ENCODE assay signal across 8 mouse cellular contexts in genomic region chr1:152399790-152400555, GRCm38 (mm10). TPM values are rescaled to one million over a fixed set of nuclear protein-coding genes. Genes with fewer than 3 reads are reported as not detected.
DNase-seq lines count a peak whose midpoint lies in the region; ATAC-seq and TF ChIP-seq lines count a peak whose summit lies in the region.

Gene Colgalt2 (plus strand): TSS chr1:152399830.

- no peak within 1 kb of the TSS for H3K27ac ChIP-seq in embryonic facial prominence, embryonic 11.5 days (replicated peaks; ENCODE audit: low read depth, low read length)
- no peak within 1 kb of the TSS for H3K27ac ChIP-seq in intestine, postnatal 0 days (ENCODE audit: low read depth, low read length)
- H3K27ac ChIP-seq in limb, embryonic 12.5 days: peak within 1 kb of the TSS; percentile 53; the same call in 1 of the 2 replicates
- H3K27ac ChIP-seq in midbrain, embryonic 10.5 days (replicated peaks): peak within 1 kb of the TSS; percentile 87

- TF ChIP-seq CTCF in intestine, postnatal 0 days (IDR thresholded peaks at IDR 0.05; ENCODE audit: low read depth): 0 out of 2 replicates have a peak, but pooled peaks have one; percentile 9

- under 1% methylated on average over 60 of the region's 70 CpGs for WGBS in embryonic facial prominence, embryonic 11.5 days
- WGBS in intestine, postnatal 0 days: under 1% methylated on average over 68 of the region's 70 CpGs
- WGBS in limb, embryonic 12.5 days: under 1% methylated on average over 70 of the region's 70 CpGs
- under 1% methylated on average over 68 of the region's 70 CpGs for WGBS in midbrain, embryonic 10.5 days

- peak; percentile 80 for ATAC-seq in embryonic facial prominence, embryonic 11.5 days (replicated peaks; ENCODE audit: insufficient number of reproducible peaks, low FRiP score, low TSS enrichment, low read depth)
- ATAC-seq in intestine, postnatal 0 days: peak; percentile 49
- peak; percentile 66 for ATAC-seq in limb, embryonic 12.5 days (ENCODE audit: insufficient number of reproducible peaks, insufficient read depth, low FRiP score, low TSS enrichment, low read depth)

- peak within 1 kb of the TSS; percentile 96 for H3K4me2 ChIP-seq in embryonic facial prominence, embryonic 11.5 days (ENCODE audit: low read depth, low read length)
- peak within 1 kb of the TSS; percentile 95 for H3K4me2 ChIP-seq in intestine, postnatal 0 days (replicated peaks; ENCODE audit: low read depth)
- H3K4me2 ChIP-seq in limb, embryonic 12.5 days: peak within 1 kb of the TSS; percentile 94

- peak within 1 kb of the TSS; percentile 72 for H3K9ac ChIP-seq in embryonic facial prominence, embryonic 11.5 days (replicated peaks; ENCODE audit: low read length)
- peak within 1 kb of the TSS; percentile 53 for H3K9ac ChIP-seq in intestine, postnatal 0 days (ENCODE audit: low read depth, low read length)
- H3K9ac ChIP-seq in limb, embryonic 12.5 days (replicated peaks): peak within 1 kb of the TSS; percentile 72

- H3K4me1 ChIP-seq in embryonic facial prominence, embryonic 11.5 days (ENCODE audit: control insufficient read depth, insufficient read depth, low read length): no peaks in the 10 kb centered on the region
- no peaks in the 10 kb centered on the region for H3K4me1 ChIP-seq in intestine, postnatal 0 days (replicated peaks; ENCODE audit: control insufficient read depth, insufficient read depth, low read length)
- peaks cover 15% of the 10 kb centered on the region for H3K4me1 ChIP-seq in limb, embryonic 12.5 days (replicated peaks)
- peaks cover 20% of the 10 kb centered on the region for H3K4me1 ChIP-seq in midbrain, embryonic 10.5 days

- peaks cover 5% of the 10 kb centered on the region for H3K27me3 ChIP-seq in embryonic facial prominence, embryonic 11.5 days (ENCODE audit: control insufficient read depth, insufficient read depth, low read length)
- H3K27me3 ChIP-seq in intestine, postnatal 0 days (replicated peaks; ENCODE audit: control insufficient read depth, insufficient read depth, low read length): peaks cover 12% of the 10 kb centered on the region; the same call in 1 of the 2 replicates
- peaks cover 30% of the 10 kb centered on the region for H3K27me3 ChIP-seq in limb, embryonic 12.5 days
- H3K27me3 ChIP-seq in midbrain, embryonic 10.5 days (ENCODE audit: low read depth, poor library complexity, severe bottlenecking): peaks cover 43% of the 10 kb centered on the region

- no peaks in the 10 kb centered on the region for H3K36me3 ChIP-seq in embryonic facial prominence, embryonic 11.5 days (replicated peaks; ENCODE audit: control insufficient read depth, insufficient read depth, low read depth, low read length)
- no peaks in the 10 kb centered on the region for H3K36me3 ChIP-seq in intestine, postnatal 0 days (ENCODE audit: control insufficient read depth, insufficient read depth)
- no peaks in the 10 kb centered on the region for H3K36me3 ChIP-seq in limb, embryonic 12.5 days
- no peaks in the 10 kb centered on the region for H3K36me3 ChIP-seq in midbrain, embryonic 10.5 days

- H3K9me3 ChIP-seq in embryonic facial prominence, embryonic 11.5 days (replicated peaks; ENCODE audit: control insufficient read depth, low read length): no peaks in the 10 kb centered on the region
- no peaks in the 10 kb centered on the region for H3K9me3 ChIP-seq in intestine, postnatal 0 days (ENCODE audit: control insufficient read depth)
- H3K9me3 ChIP-seq in limb, embryonic 12.5 days: no peaks in the 10 kb centered on the region
- 0 out of 2 replicates have a peak, but pooled peaks cover 9% of the 10 kb centered on the region for H3K9me3 ChIP-seq in midbrain, embryonic 10.5 days (replicated peaks)

- H3K4me3 ChIP-seq in embryonic facial prominence, embryonic 11.5 days (ENCODE audit: low read depth, low read length): peak within 1 kb of the TSS; percentile 61
- peak within 1 kb of the TSS; percentile 59 for H3K4me3 ChIP-seq in intestine, postnatal 0 days (ENCODE audit: low read depth, low read length)
- peak within 1 kb of the TSS; percentile 66 for H3K4me3 ChIP-seq in limb, embryonic 12.5 days (replicated peaks)
- H3K4me3 ChIP-seq in midbrain, embryonic 10.5 days: peak within 1 kb of the TSS; percentile 83

- peak; percentile 52 to 70 for DNase-seq in left cerebral cortex, adult 18-20 months (ENCODE audit: low spot score in 2 of 2)
- DNase-seq in left cerebral cortex, adult 11 months (ENCODE audit: low spot score): no peak
- DNase-seq in embryonic facial prominence, embryonic 11.5 days (ENCODE audit: low spot score): peak; percentile 69
- DNase-seq in heart, adult 8-10 months (ENCODE audit: low spot score): peak; percentile 47
- DNase-seq in midbrain, embryonic 10.5 days (ENCODE audit: low spot score): peak; percentile 77
- peak; percentile 14 to 64 for DNase-seq in spleen, postnatal 4 days (ENCODE audit: low spot score in 2 of 2)

RNA-seq across cellular contexts. Expression of gene Colgalt2, which starts in this region (rescaled TPM):
- 1 to 10 TPM; 6.7 to 7.2 TPM for total RNA-seq in left cerebral cortex, adult 18-20 months (2021)
- 2.7 TPM in 2 replicates for polyA plus RNA-seq in embryonic facial prominence, embryonic 11.5 days (2014; fragmentation: Nextera tagmentation; extraction: Ambion mirVana)
- total RNA-seq in heart, adult 8-10 months (2022): 1 to 10 TPM; 2.6 to 3.2 (median 2.7) TPM
- 0.44 and 0.56 TPM in 2 replicates for polyA plus RNA-seq in intestine, postnatal 0 days (2015; fragmentation: Nextera tagmentation; extraction: Ambion mirVana)
- polyA plus RNA-seq in limb, embryonic 12.5 days (2016; fragmentation: Nextera tagmentation; extraction: Ambion mirVana): 3.3 and 3.8 TPM in 2 replicates
- polyA plus RNA-seq in midbrain, embryonic 10.5 days (2016; fragmentation: Nextera tagmentation; extraction: Ambion mirVana): 1.7 and 1.8 TPM in 2 replicates

Comparison
In these comparisons a context has a peak if more than half of its experiments do, and no peak if none do; other contexts are left out.
1. Peak in ATAC-seq, H3K4me3 ChIP-seq, H3K9ac ChIP-seq and H3K4me2 ChIP-seq in intestine, postnatal 0 days; RNA of the gene not detected or under 1 TPM.
2. H3K27ac ChIP-seq: peak in limb, embryonic 12.5 days (single experiment) and midbrain, embryonic 10.5 days (single experiment); none in embryonic facial prominence, embryonic 11.5 days (single experiment) and intestine, postnatal 0 days (single experiment).
3. Peak in every context shown above with its lines, with median percentiles within 50 percentile points of each other: ATAC-seq, H3K4me2 ChIP-seq, H3K4me3 ChIP-seq and H3K9ac ChIP-seq.